Mouse (Mus musculus) mouse embryonic stem cell (cell line): ENCODE data around the gene Pold4.

Experiments
- in situ Hi-C, 2 experiments: fragments of 300-500 bp; cut with MboI; formaldehyde crosslinking; loops; 1 replicate in 1 of 2; 3 replicates in 1 of 2; pipeline ENCODE4 v1.14.3; 2019 to 2020; ENCODE audit warnings: low sequenced_read_pairs in 2 of 2, low pct_unique_long_range_greater_than_20kb in 1 of 2, mixed read lengths in 1 of 2; ENCODE audit not compliant: unreplicated experiment in 1 of 2

The Pold4 gene

GRCm38 (mm10) chr19:4257216-4257896 lies 25.7 kb downstream of the Pold4 start:
- in situ Hi-C loops, result loop anchor here (5.0 kb wide), 1 partner anchor 55 kb away; no protein-coding TSS in a partner anchor

DNA sequence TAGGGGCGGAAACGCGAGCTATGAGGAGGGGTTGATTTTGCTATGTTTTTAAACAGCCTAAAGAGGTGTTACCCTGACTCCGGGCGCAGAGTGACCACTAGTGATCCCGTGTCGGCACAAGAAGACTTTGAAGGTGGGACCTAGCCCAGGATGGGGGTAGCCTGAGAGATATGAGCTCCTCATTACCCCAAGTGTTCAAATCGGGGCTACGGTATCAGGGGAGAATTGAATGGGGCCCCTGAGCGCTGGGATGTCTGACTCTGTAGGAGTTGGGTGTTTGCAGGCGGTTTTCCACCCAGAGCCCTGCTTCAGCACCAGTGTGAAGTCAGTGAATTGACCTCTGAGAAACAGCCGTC lies 26.2 kb downstream of the Pold4 start:
- in situ Hi-C loops, result loop anchor here (5.0 kb wide), 1 partner anchor 54 kb away; no protein-coding TSS in a partner anchor

DNA sequence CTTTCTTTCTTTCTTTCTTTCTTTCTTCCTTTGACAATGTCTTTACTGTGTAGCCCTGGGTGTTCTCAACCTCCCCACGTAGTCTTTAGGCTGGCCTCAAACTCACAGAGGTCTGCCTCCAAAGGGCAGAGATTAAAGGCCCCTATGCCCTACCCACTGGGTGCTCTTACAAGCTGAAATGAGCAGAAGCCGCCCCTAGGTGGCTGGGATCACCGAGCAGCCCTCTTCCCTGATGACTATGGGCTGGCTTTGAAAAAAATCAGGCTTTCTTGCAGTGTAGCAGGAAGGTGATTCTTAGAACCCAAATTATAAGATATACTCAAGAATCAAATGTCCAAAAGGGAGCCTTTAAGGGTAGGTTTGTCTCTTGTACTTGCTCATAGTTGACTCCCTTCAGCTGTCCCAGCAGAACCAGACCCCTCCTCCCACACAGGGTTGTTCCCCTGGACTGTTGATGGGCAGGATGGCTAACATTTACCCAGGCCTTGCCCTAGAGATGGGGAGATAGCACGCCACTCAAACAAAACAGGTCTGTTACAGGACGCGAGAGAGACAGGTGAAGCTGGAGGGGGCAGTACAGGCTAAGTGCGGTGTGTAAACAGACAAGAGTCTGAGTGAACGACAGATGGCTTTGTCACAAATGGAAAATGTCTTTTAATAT lies 29.5 kb downstream of the Pold4 start:
- in situ Hi-C loops, result no loop called here

GRCm38 (mm10) chr19:4262756-4263155 lies 31.1 kb downstream of the Pold4 start:
- in situ Hi-C loops, result no loop called here

DNA sequence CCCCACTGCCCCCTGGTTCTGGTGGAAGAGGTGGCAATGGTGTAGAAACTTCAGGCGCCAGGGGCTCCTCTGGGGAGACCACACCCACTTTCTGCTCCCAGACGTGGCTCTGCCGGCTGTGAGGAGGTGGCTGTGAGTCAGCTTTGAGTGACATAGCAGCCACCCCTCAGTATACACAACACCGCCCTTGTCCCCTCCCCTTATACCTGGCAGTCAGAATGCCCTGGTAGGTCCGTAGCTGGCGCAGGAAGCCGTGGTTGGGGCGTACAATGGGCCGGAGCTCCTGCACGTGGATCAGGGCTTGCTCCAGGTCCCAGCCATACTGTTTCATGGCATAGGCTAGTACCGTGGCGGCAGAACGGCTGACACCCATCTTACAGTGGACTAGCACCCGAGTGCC lies 32.0 kb downstream of the Pold4 start:
- in situ Hi-C loops, result no loop called here

DNA sequence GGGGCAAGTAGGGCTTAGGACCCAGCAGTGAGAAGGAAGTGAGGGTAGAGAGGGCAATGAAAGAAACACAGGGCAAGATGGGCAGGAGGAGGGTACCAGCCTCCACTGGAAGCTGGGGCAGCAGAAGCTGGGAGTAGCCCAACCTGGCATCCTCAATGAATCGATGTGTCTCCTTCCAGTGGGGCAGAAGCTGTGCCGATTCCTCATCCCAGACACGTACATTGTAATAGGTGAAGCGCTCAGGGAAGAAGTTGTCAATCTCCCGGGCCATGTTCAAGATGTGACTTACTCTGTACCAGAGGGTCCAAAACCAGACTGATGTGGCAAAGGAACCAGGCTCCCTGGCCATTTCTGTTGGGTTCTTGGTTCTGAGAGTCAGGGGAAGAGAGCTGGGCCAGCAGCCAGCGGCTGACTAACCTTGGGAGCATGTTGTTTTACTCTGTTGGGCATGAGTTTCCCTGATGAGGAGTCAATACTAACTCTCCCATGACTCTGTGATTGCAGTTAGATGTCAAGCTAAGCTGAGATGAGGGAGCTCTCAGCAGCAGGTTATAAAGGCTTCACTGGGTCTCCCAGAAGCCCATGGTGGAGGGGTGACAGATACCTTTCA lies 32.6 kb downstream of the Pold4 start:
- in situ Hi-C loops, result no loop called here

- in situ Hi-C loops, result no loop called here
Measured at GRCm38 (mm10) chr19:4265956-4266355, 34.3 kb downstream of the Pold4 start.

- in situ Hi-C loops, result no loop called here
Measured at GRCm38 (mm10) chr19:4268566-4269361, 37.1 kb downstream of the Pold4 start, which contains the start of gene Ssh3. TSS of gene Ssh3 (minus strand) at chr19:4269180.

- in situ Hi-C loops, result no loop called here
Measured at GRCm38 (mm10) chr19:4270187-4270586, 38.5 kb downstream of the Pold4 start.

- in situ Hi-C loops, result no loop called here
Measured at GRCm38 (mm10) chr19:4270972-4271371, 39.3 kb downstream of the Pold4 start.

GRCm38 (mm10) chr19:4279487-4279886 lies 47.8 kb downstream of the Pold4 start:
- in situ Hi-C loops, result no loop called here

DNA sequence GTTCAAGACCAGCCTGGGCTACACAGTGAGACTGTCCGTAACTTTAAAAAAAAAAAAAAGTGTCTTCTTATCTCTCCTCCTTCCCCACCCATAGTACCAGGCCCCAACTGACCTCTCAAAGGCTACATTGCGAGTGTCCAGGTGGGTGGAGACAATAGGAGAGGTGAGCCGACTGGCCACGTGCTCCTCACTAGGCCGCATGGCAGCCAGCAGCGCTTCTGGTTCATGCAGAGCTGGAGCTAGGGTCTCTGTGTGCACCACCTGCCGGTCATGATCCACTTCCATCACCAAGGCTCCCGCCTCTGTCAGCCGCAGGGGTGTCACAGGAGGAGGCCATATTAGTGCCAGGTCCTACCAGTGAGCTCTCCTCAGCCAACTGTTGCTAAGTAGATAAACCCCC lies 48.7 kb downstream of the Pold4 start:
- in situ Hi-C loops, result no loop called here

DNA sequence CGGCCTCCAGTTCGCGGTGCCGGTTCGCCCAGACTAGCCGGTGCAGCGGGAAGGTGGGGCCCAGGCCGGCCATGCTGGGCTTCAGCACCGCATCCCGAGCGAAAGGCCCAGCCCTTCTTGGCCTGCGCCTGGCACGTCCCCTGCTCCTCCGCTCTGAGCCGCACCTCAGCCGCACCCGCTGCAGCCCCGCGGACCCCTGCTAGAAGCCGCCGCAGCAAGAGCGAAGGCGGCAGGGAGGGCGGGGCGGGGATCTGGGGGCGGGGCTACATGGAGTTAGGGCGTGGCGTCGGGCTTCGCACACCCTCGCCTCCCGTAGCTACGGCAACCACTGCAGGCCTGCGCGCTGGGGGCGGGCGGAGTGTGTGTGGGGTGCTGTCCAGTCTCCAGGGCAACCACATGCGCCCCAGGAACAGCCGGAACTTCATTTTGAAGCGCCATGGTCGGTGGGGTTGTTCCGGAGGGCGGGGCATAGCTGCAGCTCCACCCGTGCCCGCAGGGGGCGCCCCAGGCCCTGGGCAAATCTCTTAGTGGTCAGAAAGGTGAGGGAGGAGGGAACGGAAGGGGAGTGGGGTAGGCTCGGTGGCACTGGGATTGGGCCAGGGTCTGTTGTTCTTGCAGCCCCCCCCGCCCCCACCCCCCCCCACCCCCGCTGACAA lies 51.3 kb downstream of the Pold4 start, which contains the start of gene Ankrd13d:
Gene Ankrd13d, minus strand, starts transcription at position 240 of the 656 bp plus-strand sequence.
- in situ Hi-C loops, result no loop called here
